Mouse (Mus musculus): ENCODE data around the gene Wdr45b. TPM values are rescaled to one million over a fixed set of nuclear protein-coding genes. Genes with fewer than 3 reads are reported as not detected.
A peak's percentile ranks its signal among the peaks of the same experiment; 100 is the strongest.

Wdr45b gene
- 27.6 and 30.0 TPM in 2 replicates for total RNA-seq (2014; rRNA removed)
- 34.8 and 45.1 TPM in 2 replicates for polyA plus RNA-seq (2012; rRNA removed)

DNA sequence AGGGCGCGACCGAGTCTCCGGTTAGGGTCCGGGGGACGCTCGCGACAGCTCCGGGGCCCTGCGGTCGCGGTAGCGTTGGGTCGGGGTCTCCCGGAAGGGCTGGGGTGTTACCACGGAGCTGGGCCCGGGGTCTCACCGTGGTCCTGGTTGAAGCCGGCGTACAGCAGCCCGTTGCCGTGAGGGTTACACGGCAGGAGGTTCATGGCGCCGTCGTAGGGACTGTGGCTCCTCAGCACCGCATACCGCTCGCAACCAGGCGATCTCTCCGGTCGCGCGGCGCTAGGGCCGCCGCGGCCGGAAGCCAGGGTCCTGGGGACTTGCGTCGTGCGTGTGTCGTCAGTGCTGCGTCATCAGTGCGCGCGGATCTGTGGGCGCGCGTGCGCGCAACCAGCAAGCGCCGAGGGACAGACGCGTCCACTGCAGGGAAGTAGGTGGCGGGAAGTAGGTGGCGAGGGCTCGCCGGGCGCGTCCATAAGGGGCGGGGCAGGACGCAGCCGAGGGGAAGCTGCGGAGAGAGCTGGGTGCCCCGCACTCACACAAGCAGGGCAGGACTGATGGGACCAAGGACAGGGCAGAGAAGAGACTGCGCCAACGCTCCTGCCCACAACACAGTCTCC lies at the start of gene Wdr45b:
Gene Wdr45b (minus strand): TSS at position 355 of the 617 bp plus-strand sequence.
- DNase-seq (ENCODE audit: extremely low read depth, low read depth, low spot score) = peak; percentile 90
- Histone ChIP-seq H3K36me3 (ENCODE audit: control insufficient read depth, insufficient read depth, low read length) (peaks cover 1% of the 10 kb centered on the region; the same call in 1 of the 2 replicates), H3K79me2 (ENCODE audit: control insufficient read depth, insufficient read depth, low read length) (peaks cover 39% of the 10 kb centered on the region), H3K4me1 (ENCODE audit: control insufficient read depth, insufficient read depth, low read length) (peaks cover 23% of the 10 kb centered on the region), H3K27me3 (ENCODE audit: control insufficient read depth, insufficient read depth, low read length) (no peaks in the 10 kb centered on the region), H3K4me3 (ENCODE audit: insufficient read depth, low read depth, low read length) (peak within 1 kb of the TSS; percentile 94), H3K9ac (ENCODE audit: low read depth, low read length) (peak within 1 kb of the TSS; percentile 98), H3K27ac (replicated peaks; ENCODE audit: insufficient read depth, low read depth, low read length) (peak within 1 kb of the TSS; percentile 96)
- WGBS = under 1% methylated on average over 69 of the region's 69 CpGs
- no peak for TF ChIP-seq CTCF (IDR thresholded peaks at IDR 0.05; ENCODE audit: low read depth, low read length)
- peak; percentile 80 for TF ChIP-seq POLR2A (IDR thresholded peaks at IDR 0.05; ENCODE audit: extremely low read depth, insufficient read depth, low read length)

DNA sequence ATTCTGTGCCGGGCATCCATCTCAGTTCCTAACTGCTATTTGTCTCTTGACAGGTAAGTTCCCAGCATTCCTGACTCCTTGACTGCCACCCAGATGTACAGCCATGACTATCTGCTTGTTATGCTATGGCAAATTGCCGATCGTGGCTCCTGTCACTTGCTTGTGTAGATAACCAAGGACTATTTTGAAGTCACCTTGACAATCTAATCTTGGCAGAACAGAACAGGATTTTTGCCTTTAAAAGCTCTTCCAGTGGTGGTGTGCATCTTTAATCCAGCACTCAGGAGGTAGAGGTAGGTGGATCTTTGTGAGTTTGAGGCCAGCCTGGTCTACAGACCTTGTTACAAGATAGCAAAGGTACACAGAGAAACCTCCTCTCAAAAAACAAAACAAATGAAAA lies 38.2 kb upstream of the Wdr45b start:
- Histone ChIP-seq H3K9ac (ENCODE audit: low read depth, low read length) (no peak overlapping the region), H3K27ac (replicated peaks; ENCODE audit: insufficient read depth, low read depth, low read length) (no peak overlapping the region), H3K79me2 (ENCODE audit: control insufficient read depth, insufficient read depth, low read length) (no peaks in the 10 kb centered on the region), H3K4me3 (ENCODE audit: insufficient read depth, low read depth, low read length) (no peak overlapping the region), H3K4me1 (ENCODE audit: control insufficient read depth, insufficient read depth, low read length) (peaks cover 6% of the 10 kb centered on the region; the same call in 1 of the 2 replicates), H3K27me3 (ENCODE audit: control insufficient read depth, insufficient read depth, low read length) (no peaks in the 10 kb centered on the region), H3K36me3 (ENCODE audit: control insufficient read depth, insufficient read depth, low read length) (no peaks in the 10 kb centered on the region)
- DNase-seq (ENCODE audit: extremely low read depth, low read depth, low spot score) = no peak
- WGBS = 86% methylated on average over 3 of the region's 3 CpGs
- TF ChIP-seq CTCF (IDR thresholded peaks at IDR 0.05; ENCODE audit: low read depth, low read length) (no peak), POLR2A (IDR thresholded peaks at IDR 0.05; ENCODE audit: extremely low read depth, insufficient read depth, low read length) (no peak)

DNA sequence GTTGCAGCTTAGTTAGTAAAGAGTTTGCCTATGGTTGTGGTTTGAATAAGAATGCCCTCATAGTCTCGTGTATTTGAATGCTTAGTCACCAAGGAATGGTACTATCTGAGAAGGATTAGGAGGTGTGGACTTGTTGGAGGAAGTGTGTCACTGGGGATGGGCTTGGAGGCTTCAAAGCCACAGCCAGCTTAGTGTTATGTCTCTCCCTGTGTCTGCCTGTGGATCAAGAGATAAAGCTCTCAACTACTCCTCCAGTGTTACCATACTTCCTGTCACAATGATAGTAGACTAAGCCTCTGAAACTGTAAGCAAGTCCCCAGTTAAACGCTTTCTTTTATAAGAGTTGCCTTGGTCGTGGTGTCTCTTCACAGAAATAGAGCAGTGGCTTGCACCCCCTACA lies 36.5 kb upstream of the Wdr45b start:
- no peak for DNase-seq (ENCODE audit: extremely low read depth, low read depth, low spot score)
- TF ChIP-seq CTCF (IDR thresholded peaks at IDR 0.05; ENCODE audit: low read depth, low read length) (no peak), POLR2A (IDR thresholded peaks at IDR 0.05; ENCODE audit: extremely low read depth, insufficient read depth, low read length) (no peak)
- H3K27ac ChIP-seq (replicated peaks; ENCODE audit: insufficient read depth, low read depth, low read length) = no peak overlapping the region
- H3K4me1 ChIP-seq (ENCODE audit: control insufficient read depth, insufficient read depth, low read length) = peaks cover 8% of the 10 kb centered on the region; the same call in 1 of the 2 replicates
- no peaks in the 10 kb centered on the region for H3K27me3 ChIP-seq (ENCODE audit: control insufficient read depth, insufficient read depth, low read length)
- H3K36me3 ChIP-seq (ENCODE audit: control insufficient read depth, insufficient read depth, low read length) = no peaks in the 10 kb centered on the region
- 66% methylated on average over 3 of the region's 3 CpGs for WGBS
- H3K9ac ChIP-seq (ENCODE audit: low read depth, low read length) = no peak overlapping the region
- H3K79me2 ChIP-seq (ENCODE audit: control insufficient read depth, insufficient read depth, low read length) = no peaks in the 10 kb centered on the region
- H3K4me3 ChIP-seq (ENCODE audit: insufficient read depth, low read depth, low read length) = no peak overlapping the region

DNA sequence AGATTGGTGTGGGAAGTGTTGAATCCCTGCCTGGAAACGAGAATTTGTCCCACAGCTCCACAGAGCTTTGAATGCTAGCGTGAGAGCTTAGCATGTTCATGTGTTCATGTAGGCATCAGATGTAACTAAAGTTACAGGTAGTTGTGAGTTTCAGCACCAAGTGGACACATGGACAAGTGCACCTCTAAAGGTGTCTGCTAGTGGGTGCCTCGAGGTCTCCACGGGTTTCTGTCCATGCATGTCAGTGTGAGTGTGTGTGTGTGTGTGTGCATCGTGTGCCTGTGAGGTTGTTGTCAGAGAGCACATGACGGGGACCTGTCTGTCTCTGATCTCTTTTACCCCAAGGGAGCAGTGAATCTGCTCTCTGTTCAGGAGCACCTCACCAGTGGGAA lies 34.3 kb upstream of the Wdr45b start:
- no peaks in the 10 kb centered on the region for H3K79me2 ChIP-seq (ENCODE audit: control insufficient read depth, insufficient read depth, low read length)
- no peak overlapping the region for H3K27ac ChIP-seq (replicated peaks; ENCODE audit: insufficient read depth, low read depth, low read length)
- peak overlapping the region; percentile 9; the same call in 1 of the 2 replicates for H3K9ac ChIP-seq (ENCODE audit: low read depth, low read length)
- 7% methylated on average over 6 of the region's 6 CpGs for whole genome bisulfite sequencing
- H3K36me3 ChIP-seq (ENCODE audit: control insufficient read depth, insufficient read depth, low read length) = no peaks in the 10 kb centered on the region
- no peak overlapping the region for H3K4me3 ChIP-seq (ENCODE audit: insufficient read depth, low read depth, low read length)
- H3K27me3 ChIP-seq (ENCODE audit: control insufficient read depth, insufficient read depth, low read length) = no peaks in the 10 kb centered on the region
- H3K4me1 ChIP-seq (ENCODE audit: control insufficient read depth, insufficient read depth, low read length) = peaks cover 8% of the 10 kb centered on the region; the same call in 1 of the 2 replicates
- TF ChIP-seq CTCF (IDR thresholded peaks at IDR 0.05; ENCODE audit: low read depth, low read length) = no peak
- TF ChIP-seq POLR2A (IDR thresholded peaks at IDR 0.05; ENCODE audit: extremely low read depth, insufficient read depth, low read length) = no peak
- DNase-seq (ENCODE audit: extremely low read depth, low read depth, low spot score) = no peak

DNA sequence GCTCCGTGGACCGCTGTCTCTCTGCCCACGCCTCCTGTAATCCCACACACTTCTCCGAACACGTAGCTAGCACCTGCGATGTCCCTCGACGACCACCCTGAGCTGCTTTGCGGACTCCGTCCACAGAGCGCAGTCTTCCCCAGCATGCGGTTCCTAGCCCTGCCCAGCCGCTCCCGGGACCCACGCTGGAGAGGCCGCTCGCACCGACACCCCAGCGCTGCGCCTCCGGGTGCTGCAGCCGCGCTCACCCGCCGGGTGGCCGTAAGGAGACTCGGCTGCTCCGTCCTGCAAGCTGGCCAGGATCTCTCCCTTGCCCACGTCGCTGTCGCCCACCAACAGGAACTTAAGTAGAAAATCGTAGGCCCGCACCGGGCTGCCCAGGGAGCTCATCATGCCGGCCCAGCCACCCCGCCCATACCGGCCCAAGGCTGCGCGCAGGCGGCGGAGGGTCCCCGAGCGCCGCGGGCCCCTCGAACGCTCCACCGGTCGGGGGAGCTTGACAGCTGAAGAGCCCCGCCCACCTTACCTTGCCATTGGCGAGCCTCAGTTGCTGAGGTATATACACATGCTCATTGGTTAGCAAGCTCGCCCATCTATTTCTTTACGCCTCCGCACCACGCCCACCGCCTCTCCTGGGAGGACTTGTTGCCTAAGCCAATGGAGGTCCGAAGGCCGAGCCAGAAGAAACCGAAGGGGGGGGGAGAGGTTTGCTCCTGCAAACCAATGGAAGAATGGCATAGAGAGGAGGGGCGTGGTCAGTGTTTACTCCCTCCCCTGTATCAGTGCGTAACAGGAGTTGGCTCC lies 33.7 kb upstream of the Wdr45b start, which contains the start of gene Rab40b:
Gene Rab40b (minus strand): TSS at position 502 of the 804 bp plus-strand sequence.
- H3K4me1 ChIP-seq (ENCODE audit: control insufficient read depth, insufficient read depth, low read length) = peaks cover 8% of the 10 kb centered on the region; the same call in 1 of the 2 replicates
- DNase-seq (ENCODE audit: extremely low read depth, low read depth, low spot score) = peak; percentile 96
- no peaks in the 10 kb centered on the region for H3K27me3 ChIP-seq (ENCODE audit: control insufficient read depth, insufficient read depth, low read length)
- H3K79me2 ChIP-seq (ENCODE audit: control insufficient read depth, insufficient read depth, low read length) = no peaks in the 10 kb centered on the region
- peak within 1 kb of the TSS; percentile 82 for H3K4me3 ChIP-seq (ENCODE audit: insufficient read depth, low read depth, low read length)
- 1% methylated on average over 61 of the region's 61 CpGs for WGBS
- peak within 1 kb of the TSS; percentile 84 for H3K9ac ChIP-seq (ENCODE audit: low read depth, low read length)
- no peak within 1 kb of the TSS for H3K27ac ChIP-seq (replicated peaks; ENCODE audit: insufficient read depth, low read depth, low read length)
- TF ChIP-seq CTCF (IDR thresholded peaks at IDR 0.05; ENCODE audit: low read depth, low read length) (no peak), POLR2A (IDR thresholded peaks at IDR 0.05; ENCODE audit: extremely low read depth, insufficient read depth, low read length) (no peak)
- H3K36me3 ChIP-seq (ENCODE audit: control insufficient read depth, insufficient read depth, low read length) = no peaks in the 10 kb centered on the region

Measured in liver, adult 2 months (tissue).